Mouse (Mus musculus): ENCODE data around the gene Bcan. TPM values are rescaled to one million over a fixed set of nuclear protein-coding genes. Genes with fewer than 3 reads are reported as not detected.

Gene Bcan
- not detected for polyA plus RNA-seq (2017; shearing (Covaris generic))

GRCm38 (mm10) chr3:88000181-88000580, at the start of gene Bcan:
TSS of gene Bcan (minus strand) at chr3:88000230.

DNA sequence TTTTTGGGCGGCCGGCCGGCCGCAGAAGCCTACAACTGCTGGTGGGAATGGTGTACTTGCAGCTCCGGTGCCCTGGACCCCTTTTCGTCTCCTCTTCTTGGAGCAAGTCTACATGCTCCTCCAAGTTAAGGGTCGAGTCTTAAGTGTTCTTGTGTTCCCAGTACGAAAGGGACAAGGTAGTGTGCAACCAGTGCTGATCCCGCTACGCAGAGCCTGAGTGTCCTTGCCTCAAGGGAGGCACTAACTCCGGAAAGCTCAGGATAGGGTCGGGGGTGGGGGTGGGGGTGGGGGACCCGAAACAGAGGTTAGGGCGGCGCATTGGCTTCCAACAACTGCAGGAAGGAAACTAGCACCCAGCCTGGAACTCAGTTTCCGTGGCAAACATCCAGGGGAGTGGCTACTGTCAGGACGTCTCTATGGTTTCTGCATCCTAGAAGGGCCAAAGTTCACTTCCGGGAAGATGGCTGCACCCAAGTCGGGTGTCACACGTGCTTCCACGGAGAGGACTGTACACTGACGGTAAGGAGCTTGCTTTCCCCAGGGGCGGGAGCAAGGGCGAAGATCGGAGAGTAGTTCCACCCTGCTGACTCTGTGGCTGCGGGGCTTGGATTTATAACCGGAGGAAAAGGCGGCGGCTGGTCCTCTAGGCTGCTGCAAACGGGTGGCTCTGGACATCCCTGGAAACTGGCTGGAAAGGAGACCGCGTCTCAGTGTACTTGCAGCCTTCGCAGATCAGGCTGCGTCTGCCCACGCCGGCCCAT, 42.8 kb upstream of the Bcan start, which contains the start of gene Gpatch4:
Gpatch4 (plus strand) TSS at position 448 of the 761 bp plus-strand sequence.

DNA sequence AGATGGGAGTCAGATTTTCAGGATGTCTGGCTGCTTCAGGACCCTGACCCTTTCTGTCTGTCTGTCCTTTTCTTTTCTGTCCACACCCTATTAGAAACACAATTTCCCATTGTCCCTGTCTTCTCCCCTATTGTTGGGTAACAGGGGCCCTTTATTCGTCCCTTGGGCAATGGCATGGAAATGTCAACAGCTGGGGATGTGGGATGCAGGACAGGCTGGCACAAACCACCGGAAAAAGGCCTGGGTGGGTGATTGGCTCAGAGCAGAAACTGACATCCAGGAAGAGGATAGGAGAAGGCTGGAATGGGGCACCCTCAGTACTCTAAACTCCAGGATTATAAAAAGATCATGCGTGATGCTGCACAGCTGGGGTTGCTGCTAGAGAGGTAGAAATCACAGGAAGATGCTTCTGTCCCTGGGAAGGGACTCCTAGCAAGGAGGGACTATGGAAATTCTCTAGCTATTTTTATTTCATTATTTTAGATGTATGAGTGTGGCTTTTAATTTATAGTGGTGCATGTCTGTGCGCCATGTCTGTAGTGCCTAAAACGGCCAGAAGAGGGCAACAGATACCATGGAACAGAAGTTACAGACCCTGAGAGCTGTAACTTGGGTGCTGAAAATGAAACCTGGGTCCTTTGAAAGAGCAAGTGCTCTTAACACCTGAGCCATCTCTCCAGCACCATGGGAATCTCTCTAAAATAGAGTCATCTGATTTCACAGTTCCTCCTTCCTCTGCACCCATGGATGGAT, 27.6 kb upstream of the Bcan start, which contains the start of gene Hapln2:
Hapln2 (minus strand) TSS at position 150 of the 753 bp plus-strand sequence.

GRCm38 (mm10) chr3:87970939-87971488, 29.0 kb downstream of the Bcan start, which contains the start of gene Nes:
TSS of gene Nes (plus strand) at chr3:87971078.

DNA sequence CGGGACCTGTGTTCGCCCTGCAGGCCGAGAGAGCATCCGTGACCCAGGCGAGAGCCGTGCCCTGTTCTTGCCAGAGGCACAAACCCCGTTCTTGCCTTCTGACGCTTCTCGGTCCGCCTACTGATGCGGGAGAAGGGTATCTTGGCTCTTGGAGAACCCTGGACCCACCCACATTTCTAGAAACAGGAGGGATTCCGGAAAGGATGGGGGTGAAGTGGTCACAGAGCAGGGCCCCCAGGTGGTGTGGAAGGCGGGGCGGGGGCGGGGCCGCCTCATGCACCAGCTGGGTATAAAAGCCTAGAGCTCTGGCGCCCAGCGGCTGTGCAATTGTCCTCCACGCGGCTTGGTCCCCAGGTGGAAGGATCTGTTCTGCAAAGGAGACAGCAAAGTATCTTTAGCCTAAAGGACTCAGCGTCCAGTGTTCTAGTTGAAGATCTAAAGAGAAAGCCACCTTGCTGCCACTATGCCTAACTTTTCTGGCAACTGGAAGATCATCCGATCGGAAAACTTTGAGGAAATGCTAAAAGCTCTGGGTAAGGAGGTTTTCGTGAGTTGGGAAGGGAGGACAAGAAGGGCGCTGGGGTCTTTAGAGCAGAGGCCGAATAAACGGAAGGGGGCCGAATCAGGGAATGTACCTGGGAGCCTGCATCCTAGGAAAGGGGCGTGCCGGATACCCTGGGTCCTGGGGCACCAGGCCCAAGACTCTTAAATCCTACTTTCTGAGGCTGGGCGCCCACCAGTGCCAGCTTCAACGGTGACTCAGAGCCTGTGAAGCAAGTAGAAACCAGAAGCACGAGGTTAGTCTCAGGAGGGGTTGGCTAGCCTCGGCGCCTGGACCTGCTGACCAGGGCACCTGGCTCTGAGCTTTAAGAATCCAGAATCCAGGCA, 51.4 kb downstream of the Bcan start, which contains the start of gene Crabp2:
Crabp2 (plus strand) TSS at position 289 of the 888 bp plus-strand sequence.

Other genes with a start within 250 kb of the Bcan start
- 1 to 10 TPM in 1 of 2 experiments, under 1 TPM in 1; 0.24 to 2.0 TPM for gene Ntrk1, start 205.1 kb downstream of the Bcan start, polyA plus RNA-seq (2017; shearing (Covaris generic))
- gene Insrr, start 203.3 kb downstream of the Bcan start, polyA plus RNA-seq (2017; shearing (Covaris generic)) = 1 to 10 TPM in 1 of 2 experiments, under 1 TPM in 1; 0.06 to 1.3 TPM
- gene Pear1, start 175.9 kb downstream of the Bcan start, polyA plus RNA-seq (2017; shearing (Covaris generic)) = 100 to 1,000 TPM in 1 of 2 experiments, 10 to 100 TPM in 1; 51.9 to 127 TPM
- gene Sh2d2a, start 153.5 kb downstream of the Bcan start, polyA plus RNA-seq (2017; shearing (Covaris generic)) = 100 to 1,000 TPM; 207 to 242 TPM
- 10 to 100 TPM; 13.9 to 19.8 TPM for gene Prcc, start 114.6 kb downstream of the Bcan start, polyA plus RNA-seq (2017; shearing (Covaris generic))
- gene Hdgf, start 93.9 kb downstream of the Bcan start, polyA plus RNA-seq (2017; shearing (Covaris generic)) = 100 to 1,000 TPM; 130 to 152 TPM
- gene Mrpl24, start 80.7 kb downstream of the Bcan start, polyA plus RNA-seq (2017; shearing (Covaris generic)) = 100 to 1,000 TPM; 129 to 143 TPM
- 10 to 100 TPM; 32.3 to 33.0 TPM for gene Isg20l2, start 69.9 kb downstream of the Bcan start, polyA plus RNA-seq (2017; shearing (Covaris generic))
- gene Rrnad1, start 69.5 kb downstream of the Bcan start, polyA plus RNA-seq (2017; shearing (Covaris generic)) = 10 to 100 TPM; 27.7 to 30.8 TPM
- gene Crabp2, start 51.6 kb downstream of the Bcan start, polyA plus RNA-seq (2017; shearing (Covaris generic)) = 1 to 10 TPM in 1 of 2 experiments, not detected in 1; 1.1 TPM
- gene Nes, start 29.2 kb downstream of the Bcan start, polyA plus RNA-seq (2017; shearing (Covaris generic)) = 1 to 10 TPM in 1 of 2 experiments, under 1 TPM in 1; 0.58 to 4.1 TPM
- gene Hapln2, start 27.4 kb upstream of the Bcan start, polyA plus RNA-seq (2017; shearing (Covaris generic)) = under 1 TPM in 1 of 2 experiments, not detected in 1; 0.12 TPM
- 10 to 100 TPM; 27.3 to 49.8 TPM for gene Gpatch4, start 42.9 kb upstream of the Bcan start, polyA plus RNA-seq (2017; shearing (Covaris generic))
- 10 to 100 TPM; 80.8 to 88.9 TPM for gene Naxe, start 58.3 kb upstream of the Bcan start, polyA plus RNA-seq (2017; shearing (Covaris generic))
- 1 to 10 TPM in 1 of 2 experiments, not detected in 1; 1.5 TPM for gene Ttc24, start 78.1 kb upstream of the Bcan start, polyA plus RNA-seq (2017; shearing (Covaris generic))
- 1 to 10 TPM in 1 of 2 experiments, under 1 TPM in 1; 0.69 to 3.5 TPM for gene Iqgap3, start 81.7 kb upstream of the Bcan start, polyA plus RNA-seq (2017; shearing (Covaris generic))
- gene Mef2d, start 142.1 kb upstream of the Bcan start, polyA plus RNA-seq (2017; shearing (Covaris generic)) = 10 to 100 TPM; 95.1 to 98.4 TPM

Measured in inflammation-experienced regulatory T-cells (primary cell).